Mouse (Mus musculus) spleen, postnatal 4 days (tissue): ENCODE measurements at regions not wholly inside any gene's neighbourhood (a gene's known extent, or its start where the extent isn't known, plus 50 kb on each side); places are given as distances from the start of the nearest gene placed in this dataset.
A peak's percentile ranks its signal among the peaks of the same experiment; 100 is the strongest.

Experiments used
- DNase-seq, 2 experiments: peaks; one replicate each; pipeline ENCODE4 v3.0.0; 2022; ENCODE audit warnings: low spot score in 2 of 2

DNA sequence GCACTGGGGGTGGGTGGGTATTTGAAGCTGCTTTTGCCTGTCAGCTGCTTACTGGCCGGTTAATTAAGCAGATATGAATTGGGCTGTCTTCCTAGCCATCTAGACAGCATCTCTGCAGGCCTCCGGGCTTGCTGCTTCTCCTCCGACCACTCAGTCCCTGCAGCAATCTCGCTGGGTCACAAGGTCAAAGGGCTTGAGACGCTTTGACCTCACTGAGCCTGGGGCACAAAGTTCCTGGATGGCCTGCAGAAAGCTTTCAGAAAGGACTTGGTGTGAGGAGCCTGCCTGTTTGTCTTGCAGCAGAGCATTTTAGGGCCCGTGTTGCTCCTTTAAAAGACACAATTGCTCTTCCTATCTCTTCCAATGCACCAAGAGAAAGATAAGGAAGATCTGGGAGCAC lies 83.7 kb upstream of the Ppp2r5a start:
- DNase-seq = no peak

DNA sequence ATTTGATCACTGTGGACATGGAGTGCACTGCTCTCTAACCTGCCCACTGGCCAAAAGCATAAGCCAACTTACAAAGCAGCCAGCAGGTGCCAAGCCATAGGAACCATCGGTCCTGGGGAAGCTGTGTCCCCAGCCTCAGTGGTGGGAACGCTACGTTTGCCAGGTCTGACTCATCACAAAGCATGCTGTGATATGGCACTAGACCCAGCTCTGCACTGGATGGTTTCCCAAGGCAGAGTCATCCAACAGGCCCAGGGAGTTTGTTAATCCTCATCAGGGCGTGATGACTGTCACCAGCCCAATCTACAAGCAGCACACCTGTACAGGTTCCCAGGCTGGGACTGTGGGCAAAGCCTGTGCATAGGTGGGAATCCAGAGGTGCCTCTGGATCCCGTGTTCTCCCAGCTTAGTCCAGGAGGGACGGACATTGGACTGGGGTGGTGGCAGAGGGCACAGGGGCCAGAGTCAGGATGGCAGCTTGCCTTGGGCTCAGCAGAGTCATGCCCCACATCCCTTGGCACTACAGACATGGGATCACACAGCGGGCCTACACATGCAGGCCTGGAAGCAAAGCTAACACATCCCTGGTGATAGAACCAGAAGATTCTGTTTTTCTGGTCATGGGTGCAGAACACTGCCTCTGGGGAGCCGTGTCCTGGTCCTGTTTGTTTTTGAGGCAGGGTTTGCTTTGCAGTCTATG lies 81.8 kb upstream of the Ppp2r5a start:
- no peak for DNase-seq

DNA sequence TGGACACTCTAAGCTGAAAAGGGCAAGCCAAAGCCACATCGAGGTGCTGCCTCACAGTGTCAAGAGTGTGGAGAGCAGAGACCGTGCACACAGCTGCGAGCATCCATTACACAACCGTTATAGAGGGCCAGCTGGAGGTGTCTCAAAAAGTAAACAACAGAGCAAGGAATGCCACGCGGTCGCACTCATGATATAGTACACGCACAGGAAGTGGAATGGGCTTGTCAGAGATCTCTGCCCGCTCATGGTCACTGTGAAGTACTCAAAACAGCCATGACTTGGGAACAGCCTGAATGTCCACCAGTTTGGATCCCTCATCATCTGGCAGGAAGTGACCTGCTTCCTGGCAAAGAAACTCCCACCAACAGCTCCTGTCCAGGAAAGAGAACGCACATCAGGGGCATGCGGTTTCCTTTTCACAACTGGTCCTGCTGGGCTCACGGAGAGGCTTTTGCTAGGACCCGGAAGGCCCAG lies 76.9 kb upstream of the Ppp2r5a start:
- DNase-seq = no peak

DNA sequence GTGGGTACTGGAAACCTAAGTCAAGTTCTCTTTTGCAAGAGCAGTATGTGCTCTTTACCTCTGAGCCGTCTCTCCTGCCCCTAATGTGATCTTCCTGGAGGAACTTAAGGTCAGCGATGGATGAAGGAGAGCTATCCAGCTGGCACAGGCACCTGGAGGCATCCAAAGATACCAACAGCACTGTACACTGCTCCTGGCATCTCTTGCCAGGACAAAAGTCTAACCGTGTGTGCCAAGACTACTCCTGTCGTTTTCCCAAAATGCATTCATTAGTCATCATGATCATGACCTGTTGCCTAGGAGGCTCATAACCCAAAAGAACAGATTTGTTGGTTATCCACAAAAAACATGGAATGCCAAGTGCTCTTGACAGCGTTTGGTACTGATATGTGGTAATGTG lies 69.5 kb upstream of the Ppp2r5a start:
- no peak for DNase-seq

DNA sequence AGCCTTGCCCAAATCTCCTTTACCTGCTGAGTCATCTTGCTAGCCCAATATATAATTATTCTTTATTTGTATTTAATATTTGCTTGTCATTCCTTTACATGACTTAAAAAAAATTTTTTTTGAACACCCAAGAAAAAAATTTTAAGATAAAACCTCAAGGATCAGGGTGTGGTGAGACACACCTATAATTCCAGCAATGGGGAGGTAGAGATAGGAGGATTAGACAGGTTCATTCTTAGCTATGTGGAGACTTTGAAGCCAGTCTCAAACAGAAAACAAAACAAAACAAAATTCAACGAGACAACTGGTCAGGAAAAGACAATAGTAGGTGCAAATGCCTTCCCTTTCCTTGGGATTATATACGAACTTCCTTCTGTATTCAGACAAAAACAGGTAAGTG lies 68.4 kb upstream of the Ppp2r5a start:
- DNase-seq = no peak

DNA sequence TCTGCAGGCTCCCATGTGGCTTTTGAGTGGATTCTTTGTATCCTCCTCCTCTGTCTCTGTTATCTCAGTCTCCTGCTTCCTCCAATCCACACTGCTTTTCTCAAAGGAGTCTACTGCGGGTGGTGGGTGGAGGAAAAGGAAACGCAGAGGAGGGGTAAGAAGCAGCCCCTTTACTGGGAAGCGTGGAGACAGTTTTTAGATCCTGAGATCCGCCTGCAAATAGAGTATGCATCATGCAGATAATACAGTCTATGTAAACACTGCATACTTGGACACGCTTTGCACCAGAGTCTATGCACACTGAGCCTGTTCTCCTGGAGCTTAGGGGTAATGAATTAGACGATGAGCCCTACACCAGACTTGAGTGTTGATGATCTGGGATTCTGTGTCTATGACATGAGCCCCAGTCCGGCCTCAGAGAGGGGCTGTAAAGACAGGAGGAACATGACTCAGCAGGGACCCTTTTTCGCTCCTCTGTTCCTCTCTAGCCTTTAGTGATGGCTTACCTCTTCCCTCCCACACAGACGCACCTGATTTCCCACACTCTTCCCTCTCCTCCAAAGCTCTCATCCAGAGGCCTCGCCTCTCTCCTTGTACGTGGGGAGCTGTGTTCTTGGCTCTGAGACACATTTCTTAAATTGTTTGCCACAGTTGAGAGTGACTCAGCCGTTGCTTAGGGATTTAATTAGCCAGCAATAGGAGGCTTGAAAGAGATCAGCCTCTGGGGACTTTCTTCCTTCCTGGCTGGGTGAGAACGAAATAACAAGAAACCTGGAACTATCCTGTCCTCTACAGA lies 67.3 kb upstream of the Ppp2r5a start:
- DNase-seq = no peak

DNA sequence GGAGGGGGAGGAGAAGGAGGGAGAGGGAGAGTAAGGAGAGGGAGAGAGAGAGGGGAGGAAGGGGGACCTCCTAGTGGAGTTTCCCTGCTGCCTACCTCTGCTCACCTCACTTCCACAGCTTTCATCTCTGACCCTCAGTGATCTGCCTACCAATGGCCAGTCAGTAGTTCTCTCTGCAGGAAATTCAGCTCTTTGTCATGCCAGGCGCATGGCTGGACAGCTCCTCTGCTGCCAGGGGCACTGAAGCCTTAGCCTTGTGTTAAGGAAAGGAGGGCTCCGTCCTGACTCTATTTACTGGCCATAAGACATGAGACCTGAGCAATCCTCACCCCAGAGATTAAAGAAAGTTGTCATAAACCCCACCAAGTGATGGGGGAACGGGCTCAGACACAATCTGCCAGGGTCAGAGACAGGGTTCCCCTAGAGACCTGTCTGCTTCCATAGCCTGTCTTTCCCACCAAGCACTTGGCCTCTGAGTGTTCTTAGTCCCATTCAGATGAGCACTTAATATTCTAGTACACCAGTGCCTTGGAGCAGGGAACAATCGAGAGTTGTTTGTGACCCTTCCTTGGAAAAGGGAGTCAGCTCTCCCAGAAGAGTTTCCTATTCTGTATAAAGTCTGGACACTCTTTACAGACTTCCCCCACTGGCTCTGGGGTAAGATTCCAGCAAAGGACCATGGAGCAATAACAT lies 65.9 kb upstream of the Ppp2r5a start:
- no peak for DNase-seq

DNA sequence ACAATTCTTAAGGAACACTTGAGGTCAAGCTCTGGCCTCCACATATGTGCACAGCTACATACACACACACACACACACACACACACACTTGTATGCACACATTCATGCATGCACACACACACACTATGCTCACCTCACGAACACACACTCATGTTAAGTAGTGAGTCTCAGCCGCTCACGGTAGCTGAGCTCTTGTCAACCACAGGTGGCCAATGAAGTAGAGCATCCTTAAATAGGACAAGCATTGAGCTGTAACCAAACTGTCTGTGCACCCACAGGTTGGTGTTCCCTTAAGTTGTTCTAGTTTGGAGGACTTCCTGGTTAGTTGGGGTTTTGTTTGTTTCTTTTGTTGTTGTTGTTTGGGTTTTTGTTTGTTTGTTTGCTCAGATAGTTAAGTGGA lies 63.2 kb upstream of the Ppp2r5a start:
- DNase-seq = no peak

DNA sequence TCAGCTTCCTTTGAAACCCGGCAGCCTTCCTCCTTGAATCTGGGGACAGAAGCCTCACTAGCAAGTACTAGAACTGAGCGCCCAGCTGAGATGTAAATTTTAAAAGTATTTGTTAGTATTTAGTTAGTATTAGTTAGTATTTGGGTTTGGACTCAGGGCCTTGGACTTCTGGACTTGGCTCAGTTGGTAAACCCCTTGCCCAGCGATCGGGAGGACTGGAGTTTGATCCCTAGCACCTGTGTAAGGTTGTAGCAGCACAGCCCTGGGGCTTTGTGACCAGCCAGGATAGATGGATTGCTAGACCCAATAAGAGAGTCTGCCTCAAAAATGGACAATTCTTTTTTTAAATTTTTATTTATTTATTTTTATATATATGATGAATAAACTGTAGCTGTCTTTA lies 62.7 kb upstream of the Ppp2r5a start:
- no peak for DNase-seq

DNA sequence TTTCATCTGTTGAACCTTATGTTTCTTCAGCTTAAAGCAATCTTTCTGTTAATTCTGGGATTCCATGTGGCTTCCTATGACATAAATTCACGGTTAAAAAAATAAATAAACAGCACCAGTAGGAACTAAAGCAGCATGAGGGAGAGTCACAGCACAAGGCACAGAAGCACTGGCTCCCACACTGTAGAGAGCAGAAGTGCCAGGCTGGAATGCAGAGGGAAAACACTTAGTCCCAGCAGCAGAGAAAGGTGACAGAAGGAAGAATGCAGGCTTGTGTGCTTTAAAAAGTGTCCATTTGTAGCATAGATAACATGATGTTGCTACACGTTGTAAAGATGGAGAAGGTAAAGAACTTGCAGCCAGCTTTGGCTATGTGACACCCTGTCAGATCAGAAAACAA lies 62.1 kb upstream of the Ppp2r5a start:
- no peak for DNase-seq

DNA sequence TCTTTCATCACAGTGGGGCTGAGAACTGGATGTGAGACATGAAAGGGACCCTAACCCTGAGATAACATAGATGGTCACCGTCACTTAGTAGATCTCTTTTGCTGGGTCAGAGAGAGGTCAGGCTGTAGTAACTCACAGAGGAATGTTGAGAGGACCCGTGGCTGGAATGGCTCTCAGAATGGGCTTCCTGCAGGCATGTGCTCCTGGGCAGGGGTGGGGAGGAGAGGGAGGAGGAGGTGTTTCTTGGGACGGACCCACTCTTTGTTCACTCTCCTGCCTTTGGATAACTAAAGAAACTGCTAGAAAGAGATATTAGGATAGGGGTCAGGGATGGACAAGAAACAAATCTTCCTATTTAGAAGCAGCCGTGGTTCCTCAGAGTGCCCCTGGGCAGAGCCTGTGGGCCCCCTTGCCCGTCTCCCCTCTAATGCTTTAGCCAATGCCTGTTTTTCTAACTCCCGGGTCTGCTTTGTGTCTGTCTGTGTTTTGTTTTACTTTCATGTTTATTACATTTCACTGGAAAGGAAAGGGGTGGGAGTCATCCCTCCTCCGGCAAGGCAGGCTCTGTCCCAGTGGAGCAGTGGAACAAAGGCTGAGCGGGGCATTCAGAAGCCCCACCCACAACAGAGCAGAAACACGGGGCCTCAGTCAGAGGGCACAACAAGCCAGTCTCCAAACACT lies 58.9 kb upstream of the Ppp2r5a start:
- DNase-seq = no peak

DNA sequence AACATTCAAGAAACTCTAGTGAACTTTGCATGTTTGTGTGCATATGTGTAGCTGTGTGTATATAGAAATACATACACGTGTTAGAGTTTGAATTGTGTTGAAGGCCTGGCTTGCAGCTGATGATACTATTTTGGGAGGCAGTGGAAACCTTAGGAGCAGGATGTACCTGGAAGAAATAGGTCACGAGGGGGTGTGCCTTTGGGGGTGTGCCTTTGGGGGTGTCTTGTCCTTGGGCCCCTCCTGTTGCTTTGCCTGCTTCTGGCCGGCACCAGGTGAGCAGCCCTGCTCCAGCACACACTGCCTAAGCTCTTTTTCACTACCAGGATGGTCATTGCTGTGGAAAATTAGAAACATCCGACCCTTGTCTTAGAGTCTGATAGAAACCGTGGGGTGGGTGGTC lies 56.0 kb upstream of the Ppp2r5a start:
- DNase-seq = no peak

DNA sequence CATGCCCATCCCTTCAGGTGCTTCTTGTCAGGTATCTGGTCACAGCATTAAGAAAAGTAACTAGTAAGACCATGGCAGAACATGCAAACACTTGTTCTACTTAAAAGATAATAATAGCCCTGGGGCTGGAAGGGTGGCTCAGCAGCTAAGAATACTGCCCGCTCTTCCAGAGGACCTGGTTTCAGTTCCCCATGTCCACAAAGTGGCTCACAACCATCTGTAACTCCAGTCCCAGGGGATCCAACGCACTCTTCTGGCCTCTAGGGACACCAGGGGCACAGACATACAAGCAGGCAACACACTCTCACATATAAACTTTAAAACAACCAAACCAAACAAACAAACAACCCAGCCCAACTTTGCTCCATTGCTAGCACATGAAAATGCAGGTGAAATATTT lies 55.2 kb upstream of the Ppp2r5a start:
- peak in 1 of 2 experiments; percentile 37 for DNase-seq

DNA sequence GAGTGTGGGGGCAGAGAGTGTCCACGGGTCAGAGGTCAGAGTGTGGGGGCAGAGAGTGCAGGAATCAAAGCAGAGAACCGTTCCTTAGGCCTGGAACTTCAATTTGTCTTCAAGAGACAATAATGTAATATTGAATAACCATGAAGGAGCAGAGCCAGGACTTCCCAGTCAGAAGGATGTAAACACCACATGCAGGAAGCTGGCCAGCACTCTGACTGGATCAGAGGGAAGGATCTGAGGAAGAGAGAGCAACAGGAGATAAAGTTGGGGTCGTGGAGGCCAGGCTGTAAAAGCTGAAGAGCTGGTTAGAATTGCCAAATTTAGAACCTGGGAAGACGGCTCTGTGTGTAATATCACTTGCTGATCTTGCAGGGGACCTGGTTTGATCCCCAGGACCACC lies 54.0 kb upstream of the Ppp2r5a start:
- DNase-seq = no peak

DNA sequence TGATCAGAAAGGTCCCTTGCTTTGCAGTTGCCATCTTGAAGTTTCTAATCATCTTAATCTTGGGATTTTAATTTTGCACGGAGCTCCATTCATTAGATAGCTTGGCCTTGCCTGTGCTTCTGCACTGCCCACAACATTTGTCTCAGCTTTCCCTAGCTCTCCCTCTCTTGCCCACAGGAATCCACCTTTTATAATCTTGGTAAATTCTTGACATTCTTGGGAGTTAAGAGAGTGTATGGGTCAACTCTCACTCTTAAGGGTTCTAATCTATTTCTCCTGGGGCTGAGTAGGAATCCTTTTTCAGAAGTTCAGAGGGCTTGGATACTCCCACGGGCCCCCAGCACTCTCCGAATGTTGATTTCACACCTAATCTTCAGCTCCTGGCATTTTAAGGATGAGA lies 51.5 kb upstream of the Ppp2r5a start:
- DNase-seq = no peak

DNA sequence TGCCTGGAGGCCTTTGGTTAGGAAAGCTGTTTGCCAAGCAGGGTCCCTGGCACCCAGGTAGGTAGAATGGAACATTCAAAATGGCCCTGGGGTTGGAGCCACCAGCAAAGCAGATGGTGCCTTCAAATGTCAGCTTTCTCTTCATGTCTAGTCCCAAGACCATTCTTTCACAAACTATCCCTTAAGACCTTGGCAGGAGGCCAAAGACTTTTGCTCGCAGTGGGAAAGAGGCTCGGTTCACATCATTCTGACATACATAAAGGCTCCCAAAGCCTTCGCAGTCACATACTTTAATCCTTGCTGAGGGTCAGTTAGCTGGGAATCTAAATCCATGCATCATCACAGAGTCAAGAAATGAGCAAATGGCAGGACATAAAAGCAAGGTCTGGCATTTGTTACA lies 50.5 kb upstream of the Ppp2r5a start:
- no peak for DNase-seq
